Mouse (Mus musculus) cerebellum, adult 11 months (tissue): Measurements from ENCODE around the gene Slc2a1.

Source experiments
- DNase-seq: peaks from one replicate; pipeline ENCODE4 v3.0.0; 2022

The Slc2a1 gene

DNA sequence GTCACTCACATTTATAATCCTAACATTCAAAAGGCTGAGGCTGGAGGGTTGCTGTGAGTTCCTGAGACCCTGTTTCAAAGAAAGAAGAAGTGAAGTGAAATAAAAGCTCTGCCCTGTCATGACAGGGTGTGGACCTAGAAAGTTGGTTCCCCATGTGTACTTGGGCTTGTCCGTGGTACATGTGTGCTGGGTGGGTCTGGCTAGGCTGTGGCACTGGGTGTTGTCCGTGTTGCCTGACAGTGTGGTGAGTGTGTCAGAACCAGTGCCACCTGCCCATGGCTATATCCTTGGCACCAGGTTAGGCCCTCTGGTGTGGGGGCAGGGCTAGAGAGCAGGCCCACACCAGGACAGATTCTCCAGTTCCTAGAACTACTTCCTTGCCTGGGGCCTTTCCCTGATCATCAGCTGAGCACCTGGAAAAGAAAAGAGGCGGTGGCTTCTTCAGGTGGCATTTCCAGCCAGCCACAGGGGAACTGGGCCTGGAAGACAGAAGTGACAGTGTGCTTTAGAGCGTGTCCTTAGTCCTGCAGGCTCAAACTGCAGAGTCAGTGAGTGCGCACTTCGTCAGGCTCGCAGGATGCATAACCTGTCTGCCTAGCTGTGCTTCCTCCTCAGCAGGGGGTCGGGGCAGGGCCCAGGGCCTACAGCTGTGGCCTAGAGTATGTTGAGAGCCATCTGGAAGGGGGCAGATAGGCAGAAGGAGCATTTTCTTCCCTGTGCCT lies 22.8 kb downstream of the Slc2a1 start:
- no peak for DNase-seq

DNA sequence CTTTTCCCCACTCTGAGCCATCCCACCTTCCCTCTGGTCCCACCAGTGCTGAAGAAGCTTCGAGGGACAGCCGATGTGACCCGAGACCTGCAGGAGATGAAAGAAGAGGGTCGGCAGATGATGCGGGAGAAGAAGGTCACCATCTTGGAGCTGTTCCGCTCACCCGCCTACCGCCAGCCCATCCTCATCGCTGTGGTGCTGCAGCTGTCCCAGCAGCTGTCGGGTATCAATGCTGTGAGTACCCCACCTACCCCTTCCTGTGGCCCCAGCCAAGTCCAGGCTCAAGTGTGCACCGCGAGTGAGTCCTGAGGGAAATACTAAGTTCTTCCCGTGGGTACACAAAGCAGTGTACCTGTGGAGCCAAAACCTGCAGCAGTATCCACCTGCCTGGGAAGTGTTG lies 24.8 kb downstream of the Slc2a1 start:
- no peak for DNase-seq

GRCm38 (mm10) chr4:119133860-119134259 lies 25.3 kb downstream of the Slc2a1 start:
- no peak for DNase-seq

DNA sequence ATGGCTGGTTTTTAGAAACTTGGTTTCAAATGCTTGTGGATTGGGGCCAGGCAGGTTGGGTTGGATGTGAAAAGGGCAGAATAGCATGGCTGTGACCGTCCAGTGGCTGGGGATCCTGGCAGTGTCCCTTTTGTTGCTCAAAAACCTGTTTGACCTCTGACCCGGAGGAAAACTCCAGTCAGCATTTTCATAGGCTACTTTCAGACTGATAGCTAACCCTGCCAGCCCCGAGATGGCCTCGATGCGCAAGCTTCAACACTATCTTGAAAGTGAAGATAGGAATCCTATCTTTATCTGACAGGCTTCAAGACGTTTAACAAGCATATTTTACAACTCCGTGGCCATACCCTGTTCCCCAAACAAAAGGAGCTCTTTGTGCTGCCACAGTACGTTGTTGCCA lies 28.8 kb downstream of the Slc2a1 start:
- DNase-seq = no peak

- peak; percentile 82 for DNase-seq
Measured at GRCm38 (mm10) chr4:119138171-119138570, 29.7 kb downstream of the Slc2a1 start.

DNA sequence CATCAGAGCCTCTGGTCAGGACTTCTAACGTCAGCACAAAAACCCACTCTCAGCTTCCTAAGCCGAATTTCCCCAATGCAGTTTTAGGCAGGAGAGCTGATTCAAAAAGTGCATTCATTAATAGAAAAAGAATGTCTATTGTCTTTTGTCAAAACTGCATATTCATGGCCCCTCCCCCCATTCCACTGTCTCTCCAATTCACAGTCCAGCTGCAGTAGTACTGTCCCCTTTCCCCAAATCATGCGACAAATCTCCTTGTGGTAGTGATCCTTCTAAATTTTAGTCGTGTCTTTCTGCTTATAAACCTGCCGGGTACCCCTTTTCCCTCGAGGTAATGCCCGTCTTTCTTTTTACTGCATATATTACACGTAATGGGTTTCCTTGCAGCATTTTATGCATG lies 30.3 kb downstream of the Slc2a1 start:
- DNase-seq = no peak

GRCm38 (mm10) chr4:119140126-119140525 lies 31.6 kb downstream of the Slc2a1 start:
- no peak for DNase-seq

GRCm38 (mm10) chr4:119141191-119141590 lies 32.7 kb downstream of the Slc2a1 start:
- no peak for DNase-seq

DNA sequence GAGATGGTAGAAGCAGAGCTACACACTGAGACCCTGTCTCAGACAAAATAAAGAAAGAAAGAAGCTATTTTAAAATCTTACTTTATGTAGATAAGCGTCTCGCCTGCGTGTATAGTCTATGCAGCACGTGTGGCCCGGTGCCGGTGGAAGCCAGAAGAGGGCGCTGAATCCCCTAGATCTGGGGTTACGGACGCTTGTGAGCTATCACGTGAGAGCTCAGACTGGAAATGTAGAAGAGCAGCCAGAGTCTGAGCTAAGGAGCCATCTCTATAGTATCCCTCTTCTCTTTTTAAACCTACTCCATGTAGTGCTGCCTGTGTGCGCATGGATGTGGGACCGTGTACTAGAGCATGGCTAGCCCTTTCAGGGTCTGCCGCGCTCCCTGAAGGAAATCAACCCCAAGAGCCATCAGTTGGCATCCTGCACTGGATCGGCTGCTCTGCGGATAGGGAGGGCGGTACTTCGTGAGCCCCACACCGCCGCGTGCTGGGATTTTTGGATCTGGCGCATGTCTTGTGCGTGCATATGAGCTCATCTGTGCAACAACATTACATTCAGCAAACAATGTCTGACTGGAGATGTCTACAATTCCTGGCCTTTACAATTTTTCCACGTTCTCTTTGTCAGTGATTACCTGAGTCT lies 33.8 kb downstream of the Slc2a1 start:
- DNase-seq = no peak

- no peak for DNase-seq
Measured at GRCm38 (mm10) chr4:119146816-119147215, 38.3 kb downstream of the Slc2a1 start.

DNA sequence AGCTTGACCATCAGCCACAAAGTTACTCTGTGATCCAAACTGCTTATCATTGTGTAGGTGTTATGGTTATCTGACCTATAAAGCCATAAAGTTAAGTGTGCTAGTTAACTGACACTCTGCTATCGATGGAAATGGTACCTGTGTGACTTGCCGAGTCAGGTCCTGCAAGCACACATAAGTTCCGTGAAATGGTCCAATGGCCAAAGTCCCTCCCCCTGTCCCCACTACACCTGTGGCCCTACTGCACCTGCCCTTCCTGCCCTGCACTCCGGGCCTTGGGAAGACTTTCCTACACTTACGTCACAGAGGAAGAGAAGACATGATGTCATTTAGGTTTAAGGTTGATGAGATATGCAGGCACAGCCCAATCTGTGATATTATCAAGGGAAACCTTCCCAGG lies 38.8 kb downstream of the Slc2a1 start:
- no peak for DNase-seq

DNA sequence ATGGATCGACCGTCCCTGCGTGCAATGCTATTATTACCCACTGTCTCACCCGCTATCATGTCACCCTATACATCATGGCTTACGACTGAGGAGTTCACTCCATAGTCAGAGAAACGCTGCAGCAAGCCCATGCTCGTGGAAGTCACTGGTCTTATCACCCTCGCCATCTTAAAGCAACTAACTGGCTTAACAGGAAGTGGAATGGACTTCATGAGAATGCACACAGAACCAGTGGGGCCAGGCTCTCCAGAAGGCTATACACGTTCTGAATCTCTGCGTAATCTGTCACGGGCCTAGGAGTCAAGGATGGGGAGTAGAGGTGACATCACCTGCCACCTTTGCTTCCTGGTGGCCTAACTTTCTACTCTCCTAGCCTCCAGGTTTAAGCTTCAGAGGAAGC lies 40.2 kb downstream of the Slc2a1 start:
- DNase-seq = no peak

DNA sequence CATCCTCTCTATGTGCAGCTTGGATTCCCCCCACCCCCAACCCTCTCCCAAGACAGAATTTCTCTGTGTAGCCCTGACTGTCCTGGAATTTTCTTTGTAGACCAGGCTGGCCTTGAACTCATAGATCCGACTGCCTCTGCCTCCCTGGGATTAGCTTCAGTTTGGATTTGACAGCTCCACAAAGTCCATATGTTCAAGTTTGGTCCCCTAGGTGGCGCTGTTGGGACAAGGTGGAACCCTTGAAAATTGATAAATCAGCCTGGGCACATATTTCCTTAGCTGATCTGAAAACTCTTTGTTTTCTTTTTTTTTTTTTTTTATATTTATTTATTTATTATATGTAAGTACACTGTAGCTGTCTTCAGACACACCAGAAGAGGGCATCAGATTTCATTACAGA lies 48.7 kb downstream of the Slc2a1 start:
- no peak for DNase-seq

GRCm38 (mm10) chr4:119157891-119158290 lies 49.4 kb downstream of the Slc2a1 start:
- no peak for DNase-seq

DNA sequence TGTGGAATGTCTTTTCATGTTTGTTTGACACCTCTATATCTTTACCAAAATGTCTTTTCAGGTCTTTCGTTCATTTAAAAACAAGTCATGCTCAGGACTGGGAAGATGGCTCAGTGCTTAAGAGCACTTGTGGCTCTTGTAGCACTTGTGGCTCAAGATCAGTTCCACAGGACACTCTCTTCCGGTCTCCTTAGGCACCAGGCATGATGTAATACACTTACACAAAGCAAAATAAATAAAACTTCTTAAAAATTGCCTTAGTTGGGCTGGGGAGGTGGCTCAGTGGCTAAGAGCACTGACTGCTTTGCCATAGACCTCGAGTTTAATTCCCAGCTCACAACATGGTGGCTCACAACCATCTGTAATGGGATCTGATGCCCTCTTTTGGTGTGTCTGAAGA lies 52.8 kb downstream of the Slc2a1 start:
- DNase-seq = no peak

DNA sequence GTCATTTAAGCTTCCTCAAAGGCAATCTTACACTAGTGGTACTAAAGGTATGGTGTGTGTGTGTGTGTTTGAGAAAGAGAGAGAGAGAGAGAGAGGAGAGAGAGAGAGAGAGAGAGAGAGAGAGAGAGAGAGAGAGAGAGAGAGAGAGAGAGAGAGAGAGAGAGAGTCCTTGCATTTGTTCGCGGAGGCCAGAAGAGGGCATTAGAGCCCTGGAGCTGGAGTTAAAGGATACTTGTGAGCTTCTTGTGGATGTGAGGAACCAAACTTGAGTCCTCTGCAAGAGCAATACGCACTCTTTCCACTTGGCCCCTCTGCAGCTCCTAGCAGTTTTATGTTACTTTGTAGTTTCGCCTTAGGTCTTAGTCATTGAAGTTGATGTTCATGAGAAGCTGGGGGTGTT lies 54.5 kb downstream of the Slc2a1 start:
- no peak for DNase-seq

- DNase-seq = no peak
Measured at GRCm38 (mm10) chr4:119165916-119166315, 57.4 kb downstream of the Slc2a1 start.

- no peak for DNase-seq
Measured at GRCm38 (mm10) chr4:119167068-119167467, 58.6 kb downstream of the Slc2a1 start.

DNA sequence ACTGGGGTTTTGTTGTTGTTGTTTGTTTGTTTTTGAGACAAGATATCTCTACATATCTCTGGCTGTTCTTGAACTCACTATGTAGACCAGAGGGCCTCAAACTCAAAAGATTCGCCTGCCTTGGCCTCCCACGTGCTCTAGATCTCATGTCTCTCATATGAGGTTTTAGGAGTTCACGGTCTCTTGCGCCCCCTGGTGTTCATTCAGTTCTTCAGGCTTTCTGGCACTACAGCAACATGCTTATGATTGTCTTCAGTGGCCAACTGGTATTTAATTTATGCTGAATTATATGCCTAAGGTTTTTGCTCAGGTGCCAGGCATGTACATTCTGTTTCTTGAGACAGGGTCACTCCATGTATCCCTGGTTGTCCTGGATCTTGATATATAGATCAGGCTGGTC lies 59.2 kb downstream of the Slc2a1 start:
- DNase-seq = peak; percentile 80

GRCm38 (mm10) chr4:119172919-119173650 lies 64.6 kb downstream of the Slc2a1 start:
- DNase-seq = peak; percentile 10

- peak; percentile 91 for DNase-seq
Measured at GRCm38 (mm10) chr4:119173851-119174453, 65.4 kb downstream of the Slc2a1 start, which contains the start of gene Zfp691. Gene Zfp691 (minus strand): TSS chr4:119174195.

DNA sequence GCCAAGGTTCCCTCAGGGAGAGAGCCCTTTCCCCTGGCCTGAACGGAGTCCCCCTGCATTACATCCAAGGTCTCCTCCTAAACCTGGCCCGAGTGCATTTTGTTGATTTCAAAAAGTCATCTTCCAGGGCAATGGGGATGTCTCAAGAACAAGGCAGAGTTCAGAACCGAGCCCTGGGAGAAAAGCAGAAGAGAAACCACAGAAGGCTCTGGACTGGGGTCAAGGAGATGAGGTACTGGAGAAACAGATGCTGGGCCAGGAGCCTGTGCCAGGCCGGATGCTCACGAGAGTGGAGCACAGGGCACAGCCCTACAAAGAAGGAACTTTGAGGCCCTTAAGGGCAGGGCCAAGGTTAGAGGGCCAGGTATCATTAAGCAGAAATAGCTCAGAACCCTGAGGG lies 69.2 kb downstream of the Slc2a1 start:
- DNase-seq = no peak

GRCm38 (mm10) chr4:119178331-119178730 lies 69.8 kb downstream of the Slc2a1 start:
- DNase-seq = no peak
